ENCODE assay signal across 9 mouse cellular contexts in the genomic region with DNA sequence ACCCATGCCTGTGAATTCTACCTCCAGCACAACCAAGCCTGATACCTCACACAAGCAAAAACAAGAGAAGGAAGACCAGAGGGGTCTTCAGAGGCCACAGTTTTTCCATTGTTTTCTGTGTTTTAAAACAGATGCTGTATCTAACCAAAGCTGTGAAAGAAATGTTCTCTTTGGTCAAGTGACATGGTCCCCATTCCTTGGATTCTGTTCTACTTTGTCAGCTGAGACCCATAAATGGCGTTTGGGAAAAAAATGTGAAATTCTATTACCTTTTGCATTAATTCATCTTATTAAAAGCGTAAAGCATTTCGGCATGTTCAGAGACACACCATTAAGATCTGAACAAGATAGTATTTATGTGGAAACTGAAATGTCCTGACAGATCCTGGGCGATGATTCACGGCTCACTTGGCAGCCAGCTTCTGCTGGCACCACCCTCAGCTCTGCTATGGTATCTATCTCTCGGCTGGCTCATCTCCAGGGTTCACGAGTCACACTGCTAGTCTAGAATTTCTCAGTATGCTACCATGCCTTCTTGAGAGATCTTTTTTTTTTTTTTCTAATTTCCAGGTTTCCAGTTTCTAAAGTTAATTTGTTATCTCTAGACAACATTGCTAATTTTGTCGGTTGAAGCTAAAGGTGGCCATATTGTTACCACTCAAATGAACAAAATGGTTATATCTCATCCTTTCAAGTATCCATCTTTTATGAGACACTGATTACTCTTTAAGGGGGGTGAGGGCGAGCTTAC. TPM values are rescaled to one million over a fixed set of nuclear protein-coding genes. Genes with fewer than 3 reads are reported as not detected.
A peak's percentile ranks its signal among the peaks of the same experiment; 100 is the strongest.
DNase-seq lines count a peak whose midpoint lies in the region; ATAC-seq lines count a peak whose summit lies in the region.
"Had no signal": no experiment of that assay in that cellular context is flagged by ENCODE, and none has a peak within 500 bp of the region (broad histone marks: within the 10 kb centered on the region; RNA-seq: fewer than 3 reads in every experiment).

No protein-coding gene starts in this region.

- no peak overlapping the region for H3K9ac ChIP-seq in forebrain, embryonic 13.5 days
- H3K9ac ChIP-seq in forebrain, embryonic 11.5 days (ENCODE audit: low read length) = no peak overlapping the region

- intact Hi-C loops in left cerebral cortex, postnatal 10 days (cut with DNase I) = loop anchor here (5.0 kb wide), 1 partner anchor 129 kb away; the partner anchor contains the start of gene E130308A19Rik

- H3K36me3 ChIP-seq in forebrain, embryonic 13.5 days (ENCODE audit: poor library complexity, severe bottlenecking) = peaks cover 14% of the 10 kb centered on the region; the same call in 1 of the 2 replicates
- H3K36me3 ChIP-seq in forebrain, embryonic 11.5 days (ENCODE audit: control insufficient read depth, insufficient read depth, low read length) = no peaks in the 10 kb centered on the region

- no peak overlapping the region for H3K4me2 ChIP-seq in forebrain, embryonic 13.5 days
- H3K4me2 ChIP-seq in forebrain, embryonic 11.5 days (ENCODE audit: low read depth, low read length, severe bottlenecking) = no peak overlapping the region

- 90% methylated on average over 9 of the region's 9 CpGs for WGBS in forebrain, embryonic 13.5 days
- WGBS in forebrain, embryonic 11.5 days = 94% methylated on average over 9 of the region's 9 CpGs

- no peaks in the 10 kb centered on the region for H3K4me1 ChIP-seq in forebrain, embryonic 13.5 days
- H3K4me1 ChIP-seq in forebrain, embryonic 11.5 days (replicated peaks; ENCODE audit: control insufficient read depth, insufficient read depth, low read length) = no peaks in the 10 kb centered on the region

- H3K9me3 ChIP-seq in forebrain, embryonic 13.5 days (replicated peaks) = no peaks in the 10 kb centered on the region
- no peaks in the 10 kb centered on the region for H3K9me3 ChIP-seq in forebrain, embryonic 11.5 days (ENCODE audit: control insufficient read depth, low read length)

- H3K27ac ChIP-seq in forebrain, embryonic 13.5 days = no peak overlapping the region
- no peak overlapping the region for H3K27ac ChIP-seq in forebrain, embryonic 11.5 days (ENCODE audit: low read depth, low read length)
- H3K27ac ChIP-seq: macrophage had no signal

- no peak overlapping the region for H3K4me3 ChIP-seq in forebrain, embryonic 13.5 days
- H3K4me3 ChIP-seq in forebrain, embryonic 11.5 days (ENCODE audit: low read depth, low read length) = no peak overlapping the region

- ATAC-seq in forebrain, embryonic 13.5 days = peak; percentile 65; the same call in 1 of the 2 replicates
- no peak for ATAC-seq in forebrain, embryonic 11.5 days (replicated peaks; ENCODE audit: low FRiP score)

- DNase-seq in forebrain, embryonic 11.5 days (ENCODE audit: low spot score) = no peak
- DNase-seq in adrenal gland, adult (ENCODE audit: inconsistent age in 2 of 2, low spot score in 1 of 2) = peak; percentile 82 to 92
- peak; percentile 71 for DNase-seq in fibroblast of lung, adult 2 months (ENCODE audit: low read depth)
- peak; percentile 78 for DNase-seq in heart, postnatal 4 days
- DNase-seq in left cerebral cortex, postnatal 10 days (ENCODE audit: extremely low spot score in 1 of 2, low spot score in 2 of 2) = peak; percentile 66 to 71
- peak; percentile 78 for DNase-seq in skeletal muscle tissue, adult 2 months (ENCODE audit: low read depth, low spot score)
- no peak for DNase-seq in spleen, postnatal 36 days (ENCODE audit: low spot score in 2 of 2)

- H3K27me3 ChIP-seq in forebrain, embryonic 13.5 days = no peaks in the 10 kb centered on the region
- H3K27me3 ChIP-seq in forebrain, embryonic 11.5 days (ENCODE audit: control insufficient read depth, insufficient read depth, low read length) = no peaks in the 10 kb centered on the region

RNA-seq across cellular contexts. Expression of gene Inip, which starts 44.9 kb away (rescaled TPM):
- 96.1 and 96.8 TPM in 2 replicates for polyA plus RNA-seq in forebrain, embryonic 13.5 days (2015; fragmentation: Nextera tagmentation; extraction: Ambion mirVana)
- 102 and 114 TPM in 2 replicates for polyA plus RNA-seq in forebrain, embryonic 11.5 days (2014; fragmentation: Nextera tagmentation; extraction: Ambion mirVana)
- 10 to 100 TPM; 19.7 to 22.7 TPM for total RNA-seq in heart, postnatal 4 days (2021)
- 10 to 100 TPM; 22.3 to 23.6 TPM for total RNA-seq in left cerebral cortex, postnatal 10 days (2021)

RNA-seq across cellular contexts. Expression of gene Snx30, which starts 49.1 kb away (rescaled TPM):
- polyA plus RNA-seq in forebrain, embryonic 13.5 days (2015; fragmentation: Nextera tagmentation; extraction: Ambion mirVana) = 8.8 and 9.4 TPM in 2 replicates
- polyA plus RNA-seq in forebrain, embryonic 11.5 days (2014; fragmentation: Nextera tagmentation; extraction: Ambion mirVana) = 8.8 and 8.9 TPM in 2 replicates
- 10 to 100 TPM; 10.3 to 12.9 TPM for total RNA-seq in heart, postnatal 4 days (2021)
- total RNA-seq in left cerebral cortex, postnatal 10 days (2021) = 10 to 100 TPM; 44.2 to 46.4 TPM

Comparison
In these comparisons a context has a peak if more than half of its experiments do, and no peak if none do; other contexts are left out.
1. DNase-seq: peak in adrenal gland, adult (2 of 2), fibroblast of lung, adult 2 months (single experiment), heart, postnatal 4 days (single experiment), left cerebral cortex, postnatal 10 days (2 of 2) and skeletal muscle tissue, adult 2 months (single experiment); none in forebrain, embryonic 11.5 days (single experiment) and spleen, postnatal 36 days (0 of 2).